Mouse (Mus musculus): ENCODE measurements around the gene B3gnt7. TPM values are rescaled to one million over a fixed set of nuclear protein-coding genes. Genes with fewer than 3 reads are reported as not detected.

B3gnt7 gene
- polyA plus RNA-seq, 1 experiment from 2014 or later = 2.9 TPM

DNA sequence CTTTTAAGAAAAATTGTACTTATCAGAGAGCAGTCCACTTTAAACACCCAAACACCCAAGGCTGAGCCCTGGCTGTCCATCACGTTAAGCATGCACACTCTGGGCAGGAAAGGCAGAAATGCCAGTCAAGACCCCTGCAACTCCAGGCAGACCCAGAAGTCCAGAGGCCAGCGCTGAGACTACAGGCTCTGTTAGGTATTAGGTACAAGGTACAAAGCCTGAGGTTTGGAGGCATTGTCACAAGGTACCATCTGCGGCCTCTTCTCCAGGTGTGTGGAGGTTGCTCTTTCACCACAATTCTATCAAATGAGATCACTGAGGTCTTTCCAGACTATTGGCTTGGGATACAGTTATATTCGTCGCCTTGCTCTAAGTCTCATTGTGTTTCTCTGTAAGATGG, 8.8 kb upstream of the B3gnt7 start:
- Histone ChIP-seq H3K27ac (ENCODE audit: low read depth, low read length) (no peak overlapping the region), H3K4me1 (replicated peaks; ENCODE audit: control insufficient read depth, insufficient read depth, low read length) (peaks cover 4% of the 10 kb centered on the region), H3K9ac (ENCODE audit: low read depth, low read length) (no peak overlapping the region), H3K9me3 (ENCODE audit: control insufficient read depth, low read length) (no peaks in the 10 kb centered on the region), H3K36me3 (ENCODE audit: control insufficient read depth, insufficient read depth, low read length) (no peaks in the 10 kb centered on the region), H3K4me3 (ENCODE audit: low read depth, low read length) (no peak overlapping the region), H3K4me2 (replicated peaks; ENCODE audit: low read depth, low read length) (no peak overlapping the region), H3K27me3 (ENCODE audit: control insufficient read depth, insufficient read depth, low read length) (no peaks in the 10 kb centered on the region)
- 92% methylated on average over 5 of the region's 5 CpGs for WGBS
- DNase-seq (ENCODE audit: low spot score) (no peak), ATAC-seq (ENCODE audit: low FRiP score) (no peak)

DNA sequence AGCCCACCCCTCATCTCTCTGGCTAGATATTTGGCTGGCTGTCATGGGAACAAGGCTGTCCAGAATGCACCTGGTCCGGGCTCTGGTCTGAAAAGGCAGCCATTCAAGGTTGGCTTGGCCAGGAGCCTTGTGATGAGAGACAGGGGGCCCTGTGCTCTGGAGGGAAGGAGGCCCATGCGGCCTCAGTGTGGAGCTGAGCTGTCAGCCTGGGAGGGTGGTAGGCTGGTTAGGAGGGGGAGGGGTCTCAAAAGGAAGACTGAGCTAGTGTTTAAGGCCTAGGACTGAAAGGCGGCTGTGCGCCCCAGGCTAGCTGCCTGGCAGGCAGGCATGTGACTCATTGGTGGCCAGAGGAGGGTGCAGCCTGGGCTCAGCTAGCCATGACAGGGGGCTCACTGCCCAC, 8.2 kb upstream of the B3gnt7 start:
- Histone ChIP-seq H3K4me2 (replicated peaks; ENCODE audit: low read depth, low read length) (no peak overlapping the region), H3K9me3 (ENCODE audit: control insufficient read depth, low read length) (no peaks in the 10 kb centered on the region), H3K4me1 (replicated peaks; ENCODE audit: control insufficient read depth, insufficient read depth, low read length) (peaks cover 4% of the 10 kb centered on the region), H3K27me3 (ENCODE audit: control insufficient read depth, insufficient read depth, low read length) (no peaks in the 10 kb centered on the region), H3K9ac (ENCODE audit: low read depth, low read length) (no peak overlapping the region), H3K4me3 (ENCODE audit: low read depth, low read length) (no peak overlapping the region), H3K36me3 (ENCODE audit: control insufficient read depth, insufficient read depth, low read length) (no peaks in the 10 kb centered on the region), H3K27ac (ENCODE audit: low read depth, low read length) (no peak overlapping the region)
- DNase-seq (ENCODE audit: low spot score) = peak; percentile 18
- WGBS = 14% methylated on average over 4 of the region's 4 CpGs
- ATAC-seq (ENCODE audit: low FRiP score) = peak; percentile 51; the same call in 1 of the 2 replicates

DNA sequence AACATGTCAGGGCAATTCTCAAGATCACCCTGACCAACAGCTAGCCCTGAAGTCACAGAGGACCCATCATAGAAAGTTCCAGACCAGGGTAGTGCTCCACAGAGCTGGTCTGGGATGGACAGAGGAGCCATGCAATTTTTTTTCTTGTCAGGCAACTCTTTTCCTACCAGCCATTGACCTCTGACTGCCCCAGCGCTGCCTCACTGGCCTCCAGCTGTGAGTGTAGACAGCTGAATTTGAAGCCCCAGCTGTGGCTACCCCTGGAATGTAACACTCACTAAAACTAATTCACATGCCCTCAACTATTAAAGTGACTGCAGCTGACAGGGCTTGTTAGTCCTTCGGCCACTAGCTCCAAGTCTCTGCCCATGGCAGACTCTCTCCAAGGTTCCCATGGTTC, 2.5 kb upstream of the B3gnt7 start:
- no peaks in the 10 kb centered on the region for H3K9me3 ChIP-seq (ENCODE audit: control insufficient read depth, low read length)
- no peaks in the 10 kb centered on the region; the same call in 1 of the 2 replicates for H3K4me1 ChIP-seq (replicated peaks; ENCODE audit: control insufficient read depth, insufficient read depth, low read length)
- DNase-seq (ENCODE audit: low spot score) (peak; percentile 15), ATAC-seq (ENCODE audit: low FRiP score) (no peak)
- H3K9ac ChIP-seq (ENCODE audit: low read depth, low read length) = no peak overlapping the region
- no peak overlapping the region for H3K4me3 ChIP-seq (ENCODE audit: low read depth, low read length)
- no peak overlapping the region for H3K27ac ChIP-seq (ENCODE audit: low read depth, low read length)
- peaks cover 30% of the 10 kb centered on the region for H3K27me3 ChIP-seq (ENCODE audit: control insufficient read depth, insufficient read depth, low read length)
- no peaks in the 10 kb centered on the region for H3K36me3 ChIP-seq (ENCODE audit: control insufficient read depth, insufficient read depth, low read length)
- no peak overlapping the region for H3K4me2 ChIP-seq (replicated peaks; ENCODE audit: low read depth, low read length)
- 22% methylated on average over 2 of the region's 2 CpGs for WGBS

DNA sequence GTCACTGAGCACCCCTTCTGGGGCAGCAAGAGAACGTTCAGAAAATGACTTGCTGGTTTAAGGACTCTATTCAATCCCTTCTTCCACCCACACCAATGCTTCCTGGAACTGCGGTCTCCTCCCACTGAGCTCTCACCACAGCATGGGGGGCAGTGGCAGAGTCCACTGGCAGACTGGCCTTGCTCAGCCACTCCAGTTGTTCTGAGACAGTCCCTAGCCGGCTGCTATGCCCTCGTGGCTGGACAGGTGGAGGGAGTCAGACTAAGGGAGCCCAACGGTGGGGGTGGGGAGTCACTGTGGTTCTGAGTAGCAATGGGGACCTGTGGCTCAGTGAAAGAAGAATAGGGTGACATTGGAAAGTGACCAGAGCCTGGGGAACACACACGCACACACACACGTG, 1.9 kb upstream of the B3gnt7 start:
- H3K36me3 ChIP-seq (ENCODE audit: control insufficient read depth, insufficient read depth, low read length) = no peaks in the 10 kb centered on the region
- no peak for ATAC-seq (ENCODE audit: low FRiP score)
- H3K4me3 ChIP-seq (ENCODE audit: low read depth, low read length) = no peak overlapping the region
- no peaks in the 10 kb centered on the region; the same call in 1 of the 2 replicates for H3K4me1 ChIP-seq (replicated peaks; ENCODE audit: control insufficient read depth, insufficient read depth, low read length)
- H3K4me2 ChIP-seq (replicated peaks; ENCODE audit: low read depth, low read length) = no peak overlapping the region
- H3K27ac ChIP-seq (ENCODE audit: low read depth, low read length) = no peak overlapping the region
- H3K9ac ChIP-seq (ENCODE audit: low read depth, low read length) = no peak overlapping the region
- 46% methylated on average over 7 of the region's 7 CpGs for WGBS
- no peaks in the 10 kb centered on the region for H3K9me3 ChIP-seq (ENCODE audit: control insufficient read depth, low read length)
- DNase-seq (ENCODE audit: low spot score) = no peak
- peaks cover 33% of the 10 kb centered on the region for H3K27me3 ChIP-seq (ENCODE audit: control insufficient read depth, insufficient read depth, low read length)

DNA sequence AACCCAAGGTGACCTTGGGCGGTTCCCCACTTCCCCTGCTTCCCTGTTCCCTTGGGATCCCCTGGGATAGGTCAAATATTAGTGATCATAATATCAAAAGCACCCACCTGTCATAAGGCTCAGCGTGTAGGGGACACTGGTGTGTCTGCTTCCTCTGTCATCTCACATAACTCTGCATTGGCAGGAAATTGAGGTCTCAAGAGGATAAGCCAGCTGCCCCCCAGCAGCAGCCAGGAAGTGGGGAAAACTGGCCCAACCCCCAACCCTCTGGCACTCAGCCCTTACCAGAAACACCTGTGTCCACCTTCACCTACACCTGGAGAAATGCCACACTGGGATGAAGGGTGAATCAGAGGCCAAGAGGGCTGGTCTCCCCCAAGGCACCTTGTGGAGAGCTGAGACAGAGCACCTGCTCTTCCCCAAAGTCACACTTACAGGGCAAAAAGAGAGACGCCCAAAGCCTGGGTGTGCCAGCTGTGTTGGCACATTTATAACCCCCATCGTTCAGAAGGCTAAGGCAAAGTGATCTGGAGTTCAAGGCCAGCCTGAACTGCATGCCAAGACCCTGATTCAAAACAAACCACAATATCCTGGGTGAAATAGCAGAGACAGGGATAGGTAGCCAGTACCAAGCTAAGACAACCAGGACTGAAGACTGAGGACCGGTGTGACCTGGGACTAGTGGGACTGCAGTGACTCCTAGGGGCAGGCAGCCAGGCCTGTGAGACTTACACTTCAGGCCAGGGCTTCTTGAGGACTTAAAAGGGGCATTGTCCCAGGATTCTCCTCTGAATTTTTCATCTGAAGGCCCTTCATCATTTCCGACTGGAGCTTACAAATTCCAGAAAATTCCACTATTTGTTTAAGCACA, 1.2 kb upstream of the B3gnt7 start:
- 47% methylated on average over 6 of the region's 6 CpGs for WGBS

DNA sequence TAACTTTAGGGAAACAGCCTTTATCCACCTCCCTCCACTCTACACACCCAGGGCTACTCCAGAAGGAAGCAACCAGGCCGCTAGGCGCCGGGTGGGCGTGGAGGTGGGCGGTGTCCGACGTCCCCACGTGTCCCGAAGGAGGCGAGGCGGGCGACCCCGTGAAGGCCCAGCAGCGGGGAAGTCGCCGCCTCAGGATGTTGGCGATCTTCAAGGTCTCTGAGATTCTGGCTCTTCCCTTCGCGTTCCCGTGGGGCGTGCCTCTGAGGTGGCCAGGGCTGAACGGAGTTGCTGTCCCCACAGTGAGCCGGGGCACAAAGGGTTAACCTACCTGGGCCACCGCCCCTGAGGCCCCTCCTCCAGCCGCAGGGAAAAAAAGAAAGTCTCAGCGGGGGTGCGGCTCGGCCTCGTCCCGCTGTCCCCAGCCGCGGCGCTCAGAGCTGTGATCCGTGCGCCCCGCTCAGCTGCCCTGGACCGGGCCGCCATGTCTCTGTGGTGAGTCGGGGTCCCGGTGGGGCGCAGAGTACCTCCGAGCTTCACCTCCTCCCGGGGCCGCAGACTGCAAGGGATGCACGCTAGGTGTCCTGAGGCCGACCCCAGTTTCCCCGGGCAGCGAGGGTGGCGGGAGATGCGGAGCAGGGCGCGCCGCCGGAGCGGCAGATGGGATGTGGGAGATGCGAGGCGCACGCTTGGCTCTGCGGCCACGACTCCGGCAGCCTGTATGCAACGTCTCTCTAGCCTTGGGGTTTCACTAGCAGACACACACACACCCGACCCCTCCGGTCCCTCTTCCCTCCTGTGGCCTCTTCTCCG, 636 bp downstream of the B3gnt7 start:
- Histone ChIP-seq H3K4me1 (replicated peaks; ENCODE audit: control insufficient read depth, insufficient read depth, low read length) (no peaks in the 10 kb centered on the region; the same call in 1 of the 2 replicates), H3K4me3 (ENCODE audit: low read depth, low read length) (peak overlapping the region; percentile 55), H3K27ac (ENCODE audit: low read depth, low read length) (no peak overlapping the region), H3K27me3 (ENCODE audit: control insufficient read depth, insufficient read depth, low read length) (peaks cover 34% of the 10 kb centered on the region), H3K36me3 (ENCODE audit: control insufficient read depth, insufficient read depth, low read length) (no peaks in the 10 kb centered on the region), H3K9me3 (ENCODE audit: control insufficient read depth, low read length) (no peaks in the 10 kb centered on the region), H3K9ac (ENCODE audit: low read depth, low read length) (peak overlapping the region; percentile 12; the same call in 1 of the 2 replicates), H3K4me2 (replicated peaks; ENCODE audit: low read depth, low read length) (peak overlapping the region; percentile 85)
- peak; percentile 81 for ATAC-seq (ENCODE audit: low FRiP score)
- DNase-seq (ENCODE audit: low spot score) = peak; percentile 76
- under 1% methylated on average over 59 of the region's 65 CpGs for WGBS

More for the DNA sequence above, 1.2 kb upstream of the B3gnt7 start:
- H3K9me3 ChIP-seq (ENCODE audit: control insufficient read depth, low read length) = no peaks in the 10 kb centered on the region
- no peak overlapping the region for H3K27ac ChIP-seq (ENCODE audit: low read depth, low read length)
- H3K9ac ChIP-seq (ENCODE audit: low read depth, low read length) = no peak overlapping the region
- no peak for DNase-seq (ENCODE audit: low spot score)
- H3K36me3 ChIP-seq (ENCODE audit: control insufficient read depth, insufficient read depth, low read length) = no peaks in the 10 kb centered on the region
- H3K4me3 ChIP-seq (ENCODE audit: low read depth, low read length) = no peak overlapping the region
- peaks cover 34% of the 10 kb centered on the region for H3K27me3 ChIP-seq (ENCODE audit: control insufficient read depth, insufficient read depth, low read length)
- no peak overlapping the region for H3K4me2 ChIP-seq (replicated peaks; ENCODE audit: low read depth, low read length)
- no peaks in the 10 kb centered on the region; the same call in 1 of the 2 replicates for H3K4me1 ChIP-seq (replicated peaks; ENCODE audit: control insufficient read depth, insufficient read depth, low read length)
- ATAC-seq (ENCODE audit: low FRiP score) = no peak

DNA sequence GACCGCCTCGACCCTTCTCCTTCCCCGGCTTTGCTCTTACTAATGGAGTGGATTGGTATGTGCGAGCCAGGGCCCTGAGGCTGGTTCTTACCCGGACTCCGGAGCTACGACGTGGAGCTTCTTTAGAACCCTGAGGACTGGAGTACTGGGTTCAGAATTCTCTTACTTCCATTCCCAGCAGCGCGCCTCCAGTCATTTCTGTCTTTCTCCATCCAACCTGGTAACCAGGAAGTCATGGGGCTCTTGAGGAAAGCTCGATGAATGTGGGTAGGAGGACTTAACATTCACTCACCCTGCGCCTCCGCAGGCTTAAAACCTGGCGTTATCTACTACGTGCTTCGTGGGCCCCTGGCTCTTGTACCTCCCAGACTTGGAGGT, 1.2 kb downstream of the B3gnt7 start:
- Histone ChIP-seq H3K27ac (ENCODE audit: low read depth, low read length) (no peak overlapping the region), H3K36me3 (ENCODE audit: control insufficient read depth, insufficient read depth, low read length) (no peaks in the 10 kb centered on the region), H3K4me1 (replicated peaks; ENCODE audit: control insufficient read depth, insufficient read depth, low read length) (no peaks in the 10 kb centered on the region; the same call in 1 of the 2 replicates), H3K4me3 (ENCODE audit: low read depth, low read length) (peak overlapping the region; percentile 55), H3K9ac (ENCODE audit: low read depth, low read length) (peak overlapping the region; percentile 12; the same call in 1 of the 2 replicates), H3K9me3 (ENCODE audit: control insufficient read depth, low read length) (no peaks in the 10 kb centered on the region), H3K27me3 (ENCODE audit: control insufficient read depth, insufficient read depth, low read length) (peaks cover 34% of the 10 kb centered on the region), H3K4me2 (replicated peaks; ENCODE audit: low read depth, low read length) (peak overlapping the region; percentile 85)
- ATAC-seq (ENCODE audit: low FRiP score) = no peak
- DNase-seq (ENCODE audit: low spot score) = no peak
- 4% methylated on average over 16 of the region's 16 CpGs for WGBS

DNA sequence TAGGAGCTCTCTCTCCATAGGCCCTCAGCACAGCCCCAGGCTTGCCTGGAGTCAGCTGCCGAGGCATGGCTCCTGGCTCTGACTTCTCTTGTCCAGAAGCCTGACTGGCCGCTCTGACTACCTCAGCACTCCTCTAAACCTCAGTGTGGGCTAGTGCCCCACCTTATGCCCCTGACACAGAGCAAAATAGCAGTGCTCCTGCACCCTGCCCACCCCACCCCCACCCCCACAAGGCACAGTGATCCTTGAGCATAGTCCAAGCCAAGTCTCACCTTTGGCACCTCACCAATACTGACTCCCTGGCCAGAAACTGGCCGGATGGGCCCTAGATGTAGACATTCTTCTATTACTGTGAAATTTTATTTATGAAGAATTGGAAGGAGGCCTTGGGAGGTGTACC, 4.1 kb downstream of the B3gnt7 start:
- Histone ChIP-seq H3K4me1 (replicated peaks; ENCODE audit: control insufficient read depth, insufficient read depth, low read length) (peaks cover 6% of the 10 kb centered on the region), H3K4me2 (replicated peaks; ENCODE audit: low read depth, low read length) (no peak overlapping the region), H3K27ac (ENCODE audit: low read depth, low read length) (no peak overlapping the region), H3K36me3 (ENCODE audit: control insufficient read depth, insufficient read depth, low read length) (no peaks in the 10 kb centered on the region), H3K4me3 (ENCODE audit: low read depth, low read length) (no peak overlapping the region), H3K9ac (ENCODE audit: low read depth, low read length) (no peak overlapping the region), H3K9me3 (ENCODE audit: control insufficient read depth, low read length) (no peaks in the 10 kb centered on the region), H3K27me3 (ENCODE audit: control insufficient read depth, insufficient read depth, low read length) (peaks cover 32% of the 10 kb centered on the region)
- ATAC-seq (ENCODE audit: low FRiP score) = no peak
- WGBS = 83% methylated on average over 3 of the region's 3 CpGs
- no peak for DNase-seq (ENCODE audit: low spot score)
